Mouse (Mus musculus) regulatory T cell (primary cell): Measurements from ENCODE around the gene Cd151.

Source experiments
- in situ Hi-C: fragments of 300-600 bp; cut with MboI, MseI; formaldehyde crosslinking; loops from one replicate; pipeline ENCODE4 v1.15.1; 2025; ENCODE audit warnings: high pct_unique_total_duplicates

Gene Cd151

DNA sequence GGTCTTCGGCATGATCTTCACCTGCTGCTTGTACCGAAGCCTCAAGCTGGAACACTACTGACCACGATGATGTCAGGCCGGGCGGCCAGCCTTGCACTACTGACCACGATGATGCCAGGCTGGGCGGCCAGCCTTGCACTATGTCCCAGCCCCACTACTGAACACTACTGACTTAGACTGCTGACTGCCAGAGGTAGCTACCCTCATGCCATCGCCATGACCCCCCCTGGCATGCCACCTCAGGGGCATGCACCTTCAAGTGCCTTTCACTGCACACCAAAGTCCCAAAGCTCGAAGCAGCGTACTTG, 3.4 kb downstream of the Cd151 start:
- in situ Hi-C loops: no loop called here

DNA sequence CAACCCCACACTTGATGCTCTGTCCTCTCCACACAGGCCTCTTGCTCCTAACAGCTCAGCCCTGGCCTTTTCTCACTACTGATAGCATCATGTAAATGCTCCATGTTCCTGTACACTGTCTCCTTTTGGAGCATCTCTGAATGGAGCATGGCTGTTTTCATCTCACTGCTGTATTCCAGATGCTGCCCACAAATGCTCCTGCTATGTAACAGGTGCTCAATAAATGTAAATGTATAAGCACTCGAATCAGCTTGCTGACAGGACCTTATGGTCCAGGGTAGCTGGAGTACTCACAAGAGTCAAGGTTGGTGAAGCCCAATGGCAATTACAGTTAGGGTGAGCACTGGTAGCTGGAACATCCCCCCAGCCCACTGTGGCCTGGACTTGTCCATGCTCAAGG, 4.0 kb downstream of the Cd151 start:
- in situ Hi-C loops: no loop called here

DNA sequence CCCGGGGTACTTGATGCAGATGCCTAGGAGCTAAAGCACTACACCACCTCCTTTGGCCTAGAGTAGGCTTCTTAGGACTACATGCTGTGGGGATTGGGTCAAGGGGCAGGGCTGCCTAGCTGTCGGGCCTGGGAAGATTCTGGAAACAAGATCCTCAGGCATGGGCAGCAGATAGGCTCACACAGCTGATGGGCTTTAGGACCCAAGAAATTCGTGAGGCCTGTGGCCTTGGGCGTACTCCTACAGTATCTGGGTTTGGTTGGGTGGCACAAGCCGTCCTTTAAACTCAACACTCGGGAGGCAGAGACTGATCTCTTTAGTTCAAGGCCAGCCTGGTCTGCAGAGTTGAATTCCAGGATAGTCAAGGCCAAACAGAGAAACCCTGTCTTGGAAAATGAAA, 5.0 kb downstream of the Cd151 start:
- in situ Hi-C loops: no loop called here

- in situ Hi-C loops: no loop called here
These were observed 5.6 kb downstream of the Cd151 start for GRCm38 (mm10) chr7:141472763-141473162.

GRCm38 (mm10) chr7:141474160-141474559, 7.0 kb downstream of the Cd151 start:
- in situ Hi-C loops: no loop called here

GRCm38 (mm10) chr7:141475011-141475804, 8.0 kb downstream of the Cd151 start, which contains the start of the genes Polr2l and Tspan4:
Gene Polr2l, minus strand, starts transcription at chr7:141475132.
Gene Tspan4, plus strand, starts transcription at chr7:141475240.
- in situ Hi-C loops: loop anchor here (25.0 kb wide), 2 partner anchors 187 to 412 kb away; partner anchors contain the start of gene Muc6

GRCm38 (mm10) chr7:141475805-141476158, 8.6 kb downstream of the Cd151 start:
- in situ Hi-C loops: loop anchor here (25.0 kb wide), 2 partner anchors 187 to 412 kb away; partner anchors contain the start of gene Muc6

- in situ Hi-C loops: loop anchor here (25.0 kb wide), 2 partner anchors 186 to 411 kb away; partner anchors contain the start of gene Muc6
These were observed 9.2 kb downstream of the Cd151 start for GRCm38 (mm10) chr7:141476226-141476980.

DNA sequence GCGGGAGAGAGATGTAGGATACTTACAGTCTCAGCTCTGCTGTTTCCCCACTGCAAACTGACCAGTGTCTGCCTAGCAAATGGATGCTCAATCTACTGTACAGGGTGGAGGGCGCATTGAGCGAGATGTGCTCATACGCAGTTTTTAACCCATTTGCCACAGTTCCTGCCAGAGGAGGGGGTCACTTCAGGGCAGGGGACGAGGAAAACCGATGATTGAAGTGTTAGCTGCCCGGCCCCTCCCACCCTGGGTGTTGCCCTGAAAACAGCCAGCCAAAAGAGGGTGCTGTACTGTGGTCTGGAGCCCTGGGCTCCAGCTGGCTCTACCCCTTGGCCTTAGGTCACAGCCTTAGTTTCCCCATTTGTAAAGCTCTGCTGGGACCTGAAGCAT, 9.8 kb downstream of the Cd151 start:
- in situ Hi-C loops: loop anchor here (25.0 kb wide), 2 partner anchors 185 to 410 kb away; partner anchors contain the start of gene Muc6

DNA sequence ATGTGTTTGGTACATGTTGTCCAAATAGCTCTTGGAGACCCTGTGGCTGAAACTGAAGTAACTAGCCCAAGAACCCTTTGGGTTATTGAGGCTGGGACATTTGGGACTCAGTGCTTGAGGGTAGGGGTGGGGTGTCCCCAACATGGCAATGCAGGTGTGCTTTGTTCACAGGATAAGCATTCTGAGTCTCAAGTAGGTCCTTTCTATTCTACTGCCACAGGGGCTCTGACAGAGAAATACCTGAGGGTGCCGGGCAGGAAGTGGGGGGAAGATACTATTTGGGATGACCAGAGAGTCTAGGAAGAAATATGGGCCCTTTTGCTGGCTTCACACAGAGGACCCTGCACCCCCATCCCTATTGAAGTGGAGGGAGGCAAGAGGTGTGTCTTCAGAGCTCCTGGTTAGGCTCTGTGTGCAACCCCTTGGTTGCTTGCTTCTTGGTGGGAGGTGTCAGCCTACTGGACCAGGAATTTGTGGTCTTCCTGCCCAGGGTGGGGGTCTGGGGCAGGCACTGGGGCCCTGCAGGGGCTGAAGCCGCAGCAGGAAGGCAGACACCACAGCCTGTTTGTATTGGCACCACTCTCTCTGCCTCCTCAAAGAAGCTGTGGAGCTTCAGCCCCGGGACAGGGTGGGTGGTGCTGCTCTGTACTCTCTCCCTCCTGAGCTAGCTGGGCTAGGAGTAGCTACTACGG, 10.5 kb downstream of the Cd151 start:
- in situ Hi-C loops: loop anchor here (25.0 kb wide), 2 partner anchors 185 to 410 kb away; partner anchors contain the start of gene Muc6

GRCm38 (mm10) chr7:141478270-141478748, 11.1 kb downstream of the Cd151 start:
- in situ Hi-C loops: loop anchor here (25.0 kb wide), 2 partner anchors 184 to 409 kb away; partner anchors contain the start of gene Muc6

DNA sequence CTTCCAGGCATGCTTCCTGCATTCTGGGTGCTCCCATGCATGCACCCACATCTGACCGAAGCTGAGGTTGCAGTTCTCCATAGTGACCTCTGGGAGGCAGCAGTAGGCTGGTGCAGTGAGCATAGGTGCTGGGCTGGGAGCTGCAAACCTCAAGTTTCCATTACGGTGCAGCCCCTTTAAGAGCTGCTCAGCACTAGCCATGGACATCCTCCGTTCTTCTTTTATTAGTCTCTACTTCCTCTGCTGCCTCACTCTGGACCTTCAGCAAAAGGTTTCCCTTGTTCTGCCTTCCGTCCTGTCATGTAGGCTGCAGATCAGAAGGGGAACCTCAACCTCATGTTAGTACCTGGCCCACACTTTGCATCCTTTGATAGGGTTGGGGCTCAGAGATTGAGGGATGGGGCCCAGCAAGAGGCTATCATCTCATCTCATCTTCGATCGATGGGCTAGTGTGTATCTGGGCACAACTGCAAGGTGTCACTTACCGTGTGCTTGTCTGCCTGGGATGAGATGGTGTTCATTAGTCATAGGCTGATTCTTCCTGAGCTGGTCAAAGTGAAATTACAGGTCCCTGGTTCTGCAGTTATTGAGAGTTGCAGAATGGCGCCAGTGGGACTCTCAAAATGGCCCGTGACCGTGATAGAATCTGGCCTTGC, 13.8 kb downstream of the Cd151 start:
- in situ Hi-C loops: loop anchor here (25.0 kb wide), 2 partner anchors 181 to 406 kb away; partner anchors contain the start of gene Muc6

DNA sequence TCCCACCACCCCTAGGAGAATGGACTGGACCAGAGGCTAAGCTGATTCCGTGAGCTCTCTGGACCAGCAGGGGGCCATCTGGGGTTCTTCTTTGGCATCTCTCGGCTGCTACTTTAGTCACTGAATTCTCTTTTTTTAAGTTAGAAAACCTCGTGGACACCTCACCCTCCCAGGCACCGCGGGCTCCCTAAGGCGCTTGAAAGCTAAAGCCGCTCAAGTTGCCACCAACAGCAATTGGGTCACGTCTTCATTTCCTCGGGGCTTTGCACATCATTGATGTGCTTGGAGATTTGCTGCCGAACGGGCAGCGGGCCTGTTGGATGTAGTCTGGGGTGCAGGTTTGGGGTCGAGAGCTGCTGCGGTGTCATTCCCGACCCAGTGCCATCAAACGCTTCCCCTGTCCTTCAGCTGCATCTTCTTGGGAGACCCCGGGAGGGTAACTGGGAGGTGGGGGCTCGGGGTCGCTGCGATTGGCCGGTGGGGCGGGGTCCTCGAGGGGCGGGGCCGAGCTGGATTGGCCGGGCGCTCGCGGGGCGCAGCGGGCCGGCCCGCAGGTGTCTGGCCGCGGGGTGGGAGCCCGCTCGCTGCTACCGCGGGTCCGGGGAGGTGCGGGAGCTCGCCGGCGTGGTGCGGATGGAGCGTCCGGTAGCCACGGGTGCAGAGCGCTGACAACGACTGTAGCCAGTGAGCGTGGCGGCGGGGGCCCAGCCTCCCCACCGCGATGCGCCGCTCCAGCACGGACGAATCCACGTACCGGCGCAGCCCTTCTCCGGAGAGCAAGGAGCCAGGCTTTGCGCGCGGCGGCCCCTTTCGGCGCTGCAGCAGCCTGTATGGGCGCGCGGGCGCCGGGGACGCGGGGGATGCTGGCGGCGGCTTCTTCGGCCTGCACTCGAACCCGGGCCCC, 14.6 kb downstream of the Cd151 start:
- in situ Hi-C loops: loop anchor here (25.0 kb wide), 2 partner anchors 181 to 406 kb away; partner anchors contain the start of gene Muc6

GRCm38 (mm10) chr7:141482531-141483024, 15.4 kb downstream of the Cd151 start:
- in situ Hi-C loops: loop anchor here (25.0 kb wide), 2 partner anchors 180 to 405 kb away; partner anchors contain the start of gene Muc6

DNA sequence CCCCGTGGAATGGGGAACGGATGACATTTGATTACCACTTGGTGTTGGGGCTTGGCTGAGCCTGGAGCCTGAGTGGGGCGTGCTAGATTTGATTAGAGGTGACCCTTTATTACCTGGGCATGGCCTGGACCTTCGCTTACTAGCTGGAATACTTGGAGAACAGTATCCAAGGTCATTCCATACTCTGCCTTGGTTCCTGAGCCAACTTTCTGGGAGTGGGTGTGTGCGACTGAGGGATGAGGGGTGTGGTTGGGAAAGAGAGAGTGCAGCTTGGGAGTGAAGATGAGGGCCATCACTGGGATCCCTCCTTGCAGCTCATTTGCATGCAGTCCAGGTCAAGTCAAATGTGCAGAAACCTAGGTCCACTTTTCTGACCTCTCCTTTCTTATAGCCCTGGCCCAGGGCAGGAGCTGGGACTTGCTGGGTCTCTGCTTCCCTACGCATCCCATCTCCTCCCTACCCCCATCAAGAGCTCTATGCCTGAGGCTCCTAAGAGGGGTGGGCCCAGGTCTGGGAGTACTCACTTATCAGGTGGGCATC, 16.0 kb downstream of the Cd151 start:
- in situ Hi-C loops: loop anchor here (25.0 kb wide), 2 partner anchors 179 to 404 kb away; partner anchors contain the start of gene Muc6

- in situ Hi-C loops: loop anchor here (5.0 to 25.0 kb wide), 3 partner anchors 43 to 403 kb away; partner anchors contain the start of gene Muc6
These were observed 17.3 kb downstream of the Cd151 start for GRCm38 (mm10) chr7:141484186-141485120.

GRCm38 (mm10) chr7:141485186-141485585, 18.0 kb downstream of the Cd151 start:
- in situ Hi-C loops: loop anchor here (5.0 to 25.0 kb wide), 3 partner anchors 42 to 402 kb away; partner anchors contain the start of gene Muc6

DNA sequence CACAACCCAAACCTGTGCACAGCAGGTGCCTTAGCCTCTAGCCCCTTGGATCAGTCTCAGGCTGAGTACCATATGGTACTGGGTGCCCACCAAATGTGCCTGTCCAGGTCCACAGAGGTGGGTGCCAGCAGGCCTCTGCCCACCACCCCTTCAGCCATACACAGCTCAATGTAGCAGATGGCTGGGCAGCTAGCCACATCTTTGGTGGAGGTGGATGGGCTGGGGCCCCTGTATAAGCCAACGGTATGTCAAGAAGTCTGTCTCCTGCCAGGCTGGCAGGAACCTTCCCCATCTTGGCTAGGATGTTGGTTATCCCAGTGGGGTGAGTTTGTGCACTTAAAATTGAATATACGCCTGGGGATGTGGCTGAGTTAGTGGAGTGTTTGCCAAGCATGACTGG, 18.4 kb downstream of the Cd151 start:
- in situ Hi-C loops: loop anchor here (5.0 to 25.0 kb wide), 3 partner anchors 42 to 402 kb away; partner anchors contain the start of gene Muc6
